Mouse (Mus musculus): ENCODE data around the gene Nemp1. TPM values are rescaled to one million over a fixed set of nuclear protein-coding genes. Genes with fewer than 3 reads are reported as not detected.
"Not testable (repeated sequence)": the region's sequence is repeated elsewhere in the genome, so short reads cannot be mapped to it uniquely, and the experiment has no call there.

The Nemp1 gene
- total RNA-seq, 1 experiment from 2014 or later: 20.8 TPM

DNA sequence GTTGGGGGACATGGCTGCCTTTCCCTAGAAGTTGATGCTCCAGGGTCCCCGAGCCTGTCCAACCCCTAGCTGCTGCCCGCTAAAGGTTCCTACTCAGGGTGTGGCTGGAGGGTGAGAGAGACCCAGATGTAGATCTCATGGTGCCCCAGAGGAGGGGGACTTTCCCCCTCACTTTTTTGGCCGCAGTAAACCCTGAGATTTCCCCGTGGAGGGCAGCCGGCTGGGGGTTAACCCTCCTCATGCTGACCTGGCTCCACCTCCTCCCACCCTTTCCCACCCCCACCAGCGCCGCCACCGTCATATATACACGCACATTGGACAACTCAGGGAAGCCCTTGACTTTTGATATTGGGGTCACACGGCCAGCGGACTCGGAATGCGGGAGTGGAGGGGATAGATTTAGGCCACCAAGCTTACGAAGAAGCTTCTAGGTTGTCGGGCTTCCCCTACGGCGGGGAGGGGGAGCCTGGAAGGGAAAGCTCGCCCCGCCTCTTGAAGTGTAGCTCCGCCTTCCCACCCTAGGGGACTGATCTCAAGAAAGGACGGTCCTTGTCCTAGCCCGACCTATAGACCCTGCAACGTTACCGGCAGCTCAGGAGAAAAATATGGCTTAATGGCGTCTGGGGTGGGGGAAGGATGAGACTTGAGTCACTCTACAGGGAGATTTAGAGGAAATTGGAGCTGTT is 23.0 kb upstream of the Nemp1 start:
- peak; percentile 63 for ATAC-seq (replicated peaks; ENCODE audit: low read depth, poor library complexity, severe bottlenecking)

DNA sequence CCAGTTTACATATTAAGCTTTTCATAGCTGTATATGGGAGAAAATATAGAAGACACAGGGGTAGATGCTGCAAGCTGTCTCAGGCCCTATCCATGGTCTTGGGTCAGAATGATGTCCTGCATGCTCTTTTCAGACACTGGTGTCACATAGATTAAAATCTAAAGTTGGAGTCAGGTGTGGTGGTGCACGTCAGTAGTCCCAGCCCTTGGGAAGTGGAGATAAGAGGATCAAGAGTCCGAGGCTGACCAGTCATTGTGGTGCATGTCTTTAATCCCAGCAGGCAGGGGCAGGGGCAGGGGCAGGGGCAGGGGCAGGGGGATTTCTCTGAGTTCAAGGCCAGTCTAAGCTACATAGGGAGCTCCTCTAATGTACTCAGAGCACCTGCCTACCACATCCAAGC is 20.9 kb upstream of the Nemp1 start:
- ATAC-seq (replicated peaks; ENCODE audit: low read depth, poor library complexity, severe bottlenecking): no peak

DNA sequence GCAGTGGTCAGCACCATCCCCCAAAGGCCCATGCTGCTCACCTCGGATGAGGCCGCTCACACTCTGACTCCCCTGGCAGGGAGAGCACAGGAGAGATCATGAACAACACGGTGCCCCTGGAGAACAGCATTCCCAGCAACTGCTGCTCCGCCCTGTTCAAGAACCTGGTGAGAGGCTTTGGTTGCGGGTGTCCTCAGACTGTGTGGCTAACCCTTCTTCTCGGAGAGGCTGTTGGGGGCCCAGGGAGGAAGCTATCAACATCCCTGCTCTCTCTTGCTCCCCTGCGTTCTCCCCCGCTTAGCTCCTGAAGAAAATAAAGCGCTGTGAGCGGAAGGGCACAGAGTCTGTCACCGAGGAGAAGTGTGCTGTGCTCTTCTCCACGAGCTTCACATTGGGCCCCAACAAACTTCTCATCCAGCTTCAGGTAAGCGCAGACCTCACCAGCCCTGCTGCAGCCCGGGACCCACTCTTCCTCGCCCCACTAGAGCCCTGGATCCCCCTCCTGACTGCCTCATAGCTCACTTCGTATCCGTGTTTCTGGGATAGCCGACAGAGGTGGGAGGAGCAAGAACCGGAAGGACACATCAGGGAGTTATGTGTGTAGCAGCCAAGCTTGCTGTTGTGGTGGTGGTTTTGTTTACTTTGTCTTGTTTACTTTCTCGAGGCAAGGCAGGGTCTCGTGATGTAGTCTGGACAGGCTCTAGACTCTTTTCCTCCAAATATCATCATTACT is 13.6 kb upstream of the Nemp1 start:
- ATAC-seq (replicated peaks; ENCODE audit: low read depth, poor library complexity, severe bottlenecking): no peak

DNA sequence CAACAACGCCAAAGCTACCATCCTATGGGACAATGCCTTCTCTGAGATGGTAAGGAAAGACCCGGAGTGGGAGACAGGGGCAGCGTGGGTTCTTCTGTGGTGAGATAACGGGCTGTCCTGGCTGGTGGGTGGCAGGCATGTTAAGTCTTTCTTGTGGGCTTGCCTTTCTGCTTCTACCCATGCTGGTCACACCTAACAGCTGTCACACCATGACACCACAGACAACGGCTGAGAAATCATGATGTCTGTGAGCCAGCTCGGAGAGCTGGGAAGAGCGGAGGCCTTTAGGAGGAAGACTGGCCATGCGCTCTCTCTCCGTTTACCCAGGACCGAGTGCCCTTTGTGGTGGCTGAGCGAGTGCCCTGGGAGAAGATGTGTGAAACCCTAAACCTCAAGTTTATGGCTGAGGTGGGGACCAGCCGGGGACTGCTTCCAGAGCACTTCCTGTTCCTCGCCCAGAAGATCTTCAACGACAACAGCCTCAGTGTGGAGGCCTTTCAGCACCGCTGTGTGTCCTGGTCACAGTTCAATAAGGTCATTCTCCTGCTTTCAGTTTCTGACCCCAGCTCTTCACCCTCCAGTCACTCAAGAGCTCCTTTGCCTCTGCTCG is 11.6 kb upstream of the Nemp1 start:
- ATAC-seq (replicated peaks; ENCODE audit: low read depth, poor library complexity, severe bottlenecking): peak; percentile 82

DNA sequence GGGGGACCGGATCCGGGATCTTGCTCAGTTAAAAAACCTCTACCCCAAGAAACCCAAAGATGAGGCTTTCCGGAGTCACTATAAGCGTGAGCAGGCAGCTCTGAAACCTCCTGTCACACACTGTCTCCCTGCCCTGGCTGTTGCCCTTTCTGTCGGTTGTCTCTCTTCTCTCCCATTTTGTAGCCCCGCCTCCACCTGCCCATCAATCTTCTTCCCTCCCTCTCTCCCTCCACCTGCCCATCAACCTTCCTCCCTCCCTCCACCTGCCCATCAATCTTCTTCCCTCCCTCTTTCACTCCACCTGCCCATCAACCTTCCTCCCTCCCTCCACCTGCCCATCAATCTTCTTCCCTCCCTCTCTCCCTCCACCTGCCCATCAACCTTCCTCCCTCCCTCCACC is 9.1 kb upstream of the Nemp1 start:
- not testable (repeated sequence) for ATAC-seq (replicated peaks; ENCODE audit: low read depth, poor library complexity, severe bottlenecking)

DNA sequence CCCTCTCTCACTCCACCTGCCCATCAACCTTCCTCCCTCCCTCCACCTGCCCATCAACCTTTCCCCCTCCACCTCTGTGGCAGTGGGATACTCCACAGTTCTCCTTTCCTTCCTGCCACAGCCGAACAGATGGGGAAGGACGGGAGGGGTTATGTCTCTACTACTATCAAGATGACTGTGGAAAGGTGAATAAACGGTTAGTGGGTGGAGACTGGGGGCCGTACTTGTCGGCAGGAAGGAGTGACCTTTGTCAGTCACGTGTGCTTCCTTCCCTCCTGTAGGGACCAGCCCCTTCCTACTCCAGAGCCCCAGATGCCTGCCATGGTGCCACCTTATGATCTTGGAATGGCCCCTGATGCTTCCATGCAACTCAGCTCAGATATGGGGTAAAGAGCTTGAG is 8.6 kb upstream of the Nemp1 start:
- no peak for ATAC-seq (replicated peaks; ENCODE audit: low read depth, poor library complexity, severe bottlenecking)

DNA sequence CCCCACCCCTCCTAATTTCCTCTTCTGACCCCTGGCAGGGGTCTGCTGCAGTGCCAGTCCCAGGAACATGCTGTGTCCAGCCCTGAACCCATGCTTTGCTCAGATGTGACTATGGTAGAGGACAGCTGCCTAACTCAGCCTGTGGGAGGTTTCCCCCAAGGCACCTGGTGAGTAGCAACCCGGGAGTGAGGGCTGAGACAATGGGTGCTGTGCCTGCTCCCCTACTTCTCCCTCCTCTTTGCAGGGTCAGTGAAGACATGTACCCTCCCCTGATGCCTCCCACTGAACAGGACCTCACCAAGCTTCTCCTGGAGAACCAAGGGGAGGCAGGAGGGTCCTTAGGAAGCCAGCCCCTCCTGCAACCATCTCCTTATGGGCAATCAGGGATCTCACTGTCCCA is 7.2 kb upstream of the Nemp1 start:
- ATAC-seq (replicated peaks; ENCODE audit: low read depth, poor library complexity, severe bottlenecking): no peak

DNA sequence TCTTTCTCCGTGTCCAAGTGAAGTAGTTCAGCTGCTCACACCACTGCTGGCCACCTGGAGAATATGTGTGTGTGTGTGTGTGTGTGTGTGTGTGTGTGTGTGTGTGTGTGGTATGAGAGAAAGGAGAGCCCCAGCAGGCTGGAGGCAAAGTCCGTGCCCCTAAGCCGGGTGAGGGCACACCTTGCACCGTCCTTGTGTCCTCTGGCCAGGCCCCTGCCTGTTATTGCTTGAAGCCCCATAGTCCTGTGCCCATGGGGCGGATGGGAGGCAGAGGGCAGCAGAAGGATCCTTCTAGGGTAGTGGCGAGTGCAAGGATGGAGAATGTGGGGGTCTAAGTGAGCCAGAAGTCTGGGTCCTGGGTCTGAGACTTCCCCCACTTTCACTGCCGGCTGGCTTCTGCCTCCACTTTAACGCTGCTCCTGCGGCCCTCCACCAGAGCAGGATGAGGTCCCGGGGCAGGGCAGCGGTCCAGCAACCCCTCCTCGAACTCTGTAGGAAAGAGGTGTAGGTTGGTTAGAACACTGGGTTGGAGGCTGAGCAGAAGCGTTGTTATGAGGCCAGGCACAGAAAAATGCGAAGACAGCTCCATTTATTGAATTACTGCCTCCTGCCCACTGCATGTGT is 5.3 kb upstream of the Nemp1 start:
- no peak for ATAC-seq (replicated peaks; ENCODE audit: low read depth, poor library complexity, severe bottlenecking)

DNA sequence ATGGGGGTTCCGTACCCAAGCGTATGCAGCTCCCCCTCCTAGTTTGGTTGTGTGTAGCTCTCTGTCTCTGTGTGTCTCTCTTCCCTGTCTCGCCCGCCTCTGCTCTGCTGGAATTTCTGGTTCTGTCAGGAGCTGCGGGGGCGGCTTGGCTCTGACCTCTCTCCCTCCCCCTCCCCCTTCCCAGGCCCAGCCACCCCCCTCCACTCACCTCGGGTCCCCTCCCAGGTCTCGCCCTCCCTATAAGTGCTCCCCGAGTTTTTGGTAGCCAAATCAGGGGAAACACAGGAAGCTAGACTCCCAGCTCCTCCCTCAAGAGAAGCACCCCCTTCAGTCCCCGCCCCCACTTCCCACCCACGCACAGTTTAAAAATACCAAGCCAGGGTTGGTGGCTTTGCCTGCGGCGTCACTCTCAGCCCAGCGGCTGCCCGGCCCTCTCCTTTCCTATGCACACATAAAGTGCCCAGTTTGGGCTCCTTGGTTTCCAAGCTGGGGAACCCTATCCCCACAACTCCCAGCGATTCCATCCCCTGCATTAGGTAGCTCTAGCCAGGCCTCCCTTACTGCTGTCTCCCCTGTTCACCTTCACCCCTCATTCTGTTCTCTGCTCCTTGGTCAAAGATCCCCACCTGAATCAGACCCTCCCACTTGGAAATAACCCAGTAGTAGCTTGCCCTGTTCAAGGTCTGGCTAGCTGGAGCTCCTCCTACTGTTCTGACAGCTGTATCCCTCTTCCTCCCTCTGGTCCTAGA is 4.6 kb upstream of the Nemp1 start:
- ATAC-seq (replicated peaks; ENCODE audit: low read depth, poor library complexity, severe bottlenecking): peak; percentile 36

DNA sequence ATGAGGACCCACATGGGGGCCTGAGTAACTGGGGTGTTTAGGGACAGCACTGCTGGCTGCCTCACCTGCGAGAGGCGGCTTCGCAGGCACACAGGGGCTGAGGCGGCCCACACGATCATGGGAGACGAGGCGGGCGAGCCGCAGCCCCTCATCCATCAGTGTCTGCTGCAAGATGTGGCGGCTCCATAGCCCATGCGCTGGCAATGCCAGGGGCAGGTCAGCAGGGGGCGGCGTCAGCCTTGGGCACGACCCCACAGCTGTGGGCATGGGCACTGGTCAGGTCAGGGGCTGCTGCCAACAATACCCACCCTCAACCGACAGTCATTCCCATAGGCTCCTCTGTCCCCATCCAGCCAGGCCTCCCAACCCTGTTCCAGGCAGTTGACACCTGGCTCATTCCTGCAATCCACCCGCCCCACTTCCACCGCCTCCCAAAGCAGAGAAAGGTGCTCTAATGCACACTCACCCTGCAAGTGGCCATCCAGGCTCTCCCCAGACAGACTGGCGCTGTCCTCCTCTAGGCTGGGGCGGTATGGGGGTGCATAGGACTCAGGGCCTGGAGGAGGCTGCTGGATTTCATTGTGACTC is 3.9 kb upstream of the Nemp1 start:
- ATAC-seq (replicated peaks; ENCODE audit: low read depth, poor library complexity, severe bottlenecking): no peak

DNA sequence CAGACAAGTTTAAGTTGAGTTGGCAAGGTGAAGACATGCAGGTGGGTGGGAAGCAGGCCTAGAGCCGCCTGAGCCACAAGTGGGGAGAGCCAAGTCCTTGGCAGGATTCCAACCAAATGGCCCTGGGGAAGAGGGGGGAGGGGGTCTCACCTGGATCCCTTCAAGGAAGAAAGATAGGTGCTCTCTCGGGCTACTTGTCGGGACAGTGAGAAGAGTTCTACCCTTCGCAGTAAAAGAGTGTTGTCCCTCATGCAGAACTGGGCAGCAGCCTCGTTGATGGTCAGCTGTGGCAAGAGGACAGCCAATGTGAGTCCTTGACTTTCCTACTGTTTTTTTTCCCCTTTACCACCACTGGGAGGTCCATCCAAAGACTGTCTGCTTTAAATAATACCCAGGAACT is 3.1 kb upstream of the Nemp1 start:
- ATAC-seq (replicated peaks; ENCODE audit: low read depth, poor library complexity, severe bottlenecking): no peak

DNA sequence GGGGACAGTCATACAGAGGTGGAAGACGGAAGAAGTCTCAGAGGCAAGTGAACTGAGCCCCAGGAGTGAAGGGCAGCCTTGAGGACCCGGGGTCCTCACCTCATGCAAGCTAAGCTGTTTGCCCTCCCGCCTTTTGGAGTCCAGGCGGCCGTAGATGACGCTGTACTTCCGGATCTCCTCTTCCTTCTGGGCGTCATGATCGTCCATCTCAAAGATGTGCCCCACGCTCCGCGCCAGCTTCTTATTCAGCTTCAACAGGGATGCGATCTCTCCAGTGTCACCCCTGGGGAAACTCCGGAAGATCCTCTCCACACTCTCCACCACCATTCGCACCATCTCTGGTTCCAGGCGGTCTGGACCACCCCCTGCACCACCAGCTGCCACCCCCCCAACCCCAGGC is 2.5 kb upstream of the Nemp1 start:
- ATAC-seq (replicated peaks; ENCODE audit: low read depth, poor library complexity, severe bottlenecking): no peak

DNA sequence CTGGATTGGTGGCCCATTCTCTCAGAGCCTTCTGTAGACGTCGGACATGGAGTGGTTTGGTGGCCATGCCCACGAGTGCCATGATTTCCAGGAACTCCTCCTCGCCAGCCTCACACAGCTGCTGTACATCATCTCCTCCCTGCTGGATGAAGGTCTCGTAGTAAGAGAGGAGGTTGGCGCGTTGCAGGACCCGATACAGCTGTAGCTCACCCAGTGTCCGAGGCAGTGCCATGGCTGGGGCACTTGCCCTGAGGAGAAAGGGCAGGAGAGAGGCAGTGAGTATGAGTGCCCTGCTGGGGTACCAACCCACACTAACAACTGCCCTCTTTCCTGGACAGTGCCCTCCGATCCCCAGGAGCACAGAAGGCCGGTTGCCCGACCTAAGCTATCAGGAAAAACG is 1.8 kb upstream of the Nemp1 start:
- no peak for ATAC-seq (replicated peaks; ENCODE audit: low read depth, poor library complexity, severe bottlenecking)

DNA sequence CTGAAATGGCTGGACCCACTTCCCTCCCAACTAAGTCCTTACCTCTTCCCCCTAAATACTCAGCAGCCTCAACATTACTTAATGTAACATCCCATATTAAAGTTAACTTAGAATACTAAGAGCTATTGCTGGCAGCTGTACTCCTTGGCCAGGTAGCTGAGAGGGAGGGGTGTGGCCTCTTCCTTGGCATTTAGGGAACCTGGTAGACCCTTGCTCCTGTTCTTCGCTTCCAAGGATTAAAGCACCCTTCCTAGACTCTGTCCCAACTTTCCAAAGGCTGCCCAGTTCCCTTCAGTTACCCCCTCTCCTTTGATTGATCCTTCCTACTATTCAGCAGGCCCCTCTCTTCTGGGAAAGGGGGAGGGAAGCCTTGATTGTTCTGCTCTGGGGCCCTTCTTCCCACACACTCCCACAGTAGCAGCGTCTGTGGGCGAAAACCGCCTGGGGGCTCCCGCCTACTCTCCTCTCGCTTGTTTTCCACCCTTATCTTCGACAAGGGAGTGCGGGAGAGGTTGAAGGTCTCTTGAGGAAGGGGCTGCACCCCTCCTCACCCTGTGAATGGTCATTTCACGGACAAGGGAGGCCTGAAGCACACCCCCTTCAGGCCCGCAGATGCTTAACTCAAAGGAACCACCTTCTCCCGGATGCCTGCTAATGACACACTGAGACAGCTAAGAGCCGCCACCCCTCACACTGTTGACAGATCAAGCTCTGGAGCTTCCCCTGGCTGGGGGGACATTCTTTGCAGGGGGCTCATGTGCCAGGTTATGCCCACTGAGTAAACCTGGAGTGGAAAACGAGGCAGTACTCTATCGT is 1.1 kb upstream of the Nemp1 start:
- ATAC-seq (replicated peaks; ENCODE audit: low read depth, poor library complexity, severe bottlenecking): no peak

DNA sequence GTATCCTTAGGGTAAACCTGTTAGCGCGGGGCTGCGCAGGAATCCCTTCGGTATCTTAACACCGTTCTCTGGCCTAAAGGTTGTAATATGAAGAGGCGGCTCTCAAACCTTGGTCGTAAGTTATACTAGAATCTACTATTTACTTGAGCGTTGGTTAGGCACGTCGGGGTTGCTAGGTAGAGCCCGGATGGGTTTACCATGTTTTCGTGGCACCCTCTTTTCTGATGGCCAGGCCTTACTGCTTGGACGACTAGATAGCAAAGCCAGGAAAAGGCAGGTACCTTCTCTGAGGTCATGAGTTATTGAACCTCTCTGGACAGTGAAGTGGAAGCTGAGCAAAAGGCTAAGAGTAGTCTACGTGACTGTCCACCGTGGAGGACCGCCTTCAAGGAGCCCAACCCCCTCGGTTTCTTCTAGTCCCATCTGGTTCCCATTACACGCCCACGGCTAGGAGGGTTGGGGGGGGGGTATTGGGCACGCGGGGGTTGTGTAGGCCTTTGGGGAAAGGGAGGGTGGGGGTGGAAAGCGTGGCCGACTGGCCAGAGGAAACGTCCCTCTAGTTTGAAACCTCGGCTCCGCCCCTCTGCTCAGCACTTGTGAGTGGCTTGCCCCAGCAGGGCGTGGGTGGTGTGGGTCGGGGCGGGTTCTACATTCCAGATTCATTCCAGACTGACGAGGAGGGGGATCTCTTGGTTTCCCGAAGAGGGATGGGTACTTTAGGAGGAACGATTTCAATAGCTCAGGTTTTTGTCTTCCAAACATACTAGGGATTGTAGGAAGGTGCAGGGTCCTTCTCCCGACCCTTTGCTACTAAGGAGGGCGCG is 780 bp downstream of the Nemp1 start:
- peak; percentile 30 for ATAC-seq (replicated peaks; ENCODE audit: low read depth, poor library complexity, severe bottlenecking)

DNA sequence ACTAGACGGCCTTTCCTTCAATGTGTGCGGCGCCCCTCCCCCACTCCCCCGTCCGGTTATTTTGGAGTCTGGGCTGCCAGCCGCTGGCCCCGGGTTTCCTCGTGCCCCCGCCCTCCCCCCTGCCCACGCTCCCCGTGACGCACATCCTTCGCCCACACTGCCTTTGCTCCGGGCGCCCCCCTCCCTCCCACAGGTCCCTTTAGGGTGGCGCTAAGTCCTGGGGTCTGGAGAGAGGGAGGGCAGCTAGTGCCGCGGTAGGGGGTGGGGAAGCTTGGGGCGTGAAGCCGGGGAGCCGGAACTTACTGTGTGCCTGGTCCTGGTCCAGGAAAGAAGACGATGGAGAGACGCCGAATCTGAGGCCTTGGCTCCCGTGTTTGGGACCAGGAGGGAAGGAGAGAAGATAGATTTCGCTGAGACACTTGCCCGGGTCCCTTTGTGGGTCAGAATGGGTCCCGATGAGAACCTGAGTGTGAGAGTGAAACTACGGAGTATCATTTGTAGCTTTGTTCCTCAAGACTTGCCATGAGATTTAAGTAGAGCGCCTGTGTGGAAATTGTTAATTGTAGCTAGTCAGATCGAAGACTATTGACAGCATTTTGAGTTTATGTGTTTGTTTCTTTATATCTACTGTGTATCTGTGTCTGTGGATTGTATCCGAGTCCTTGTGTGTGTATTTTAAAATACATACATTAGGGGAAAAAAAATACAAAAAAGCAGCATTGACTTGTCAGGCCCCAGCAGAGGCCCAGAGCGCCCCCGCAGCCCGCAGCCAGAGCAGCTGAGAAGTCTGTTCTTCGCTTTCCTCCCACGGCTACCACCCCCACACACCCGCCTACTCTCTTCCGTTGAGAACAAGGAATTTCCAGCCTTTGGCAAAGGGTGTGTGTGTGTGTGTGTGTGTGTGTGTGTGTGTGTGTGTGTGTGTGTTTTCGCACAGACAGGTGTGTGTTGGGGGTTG is 1.7 kb downstream of the Nemp1 start, which contains the start of gene Nab2:
Gene Nab2 (minus strand): TSS at position 476 of the 958 bp plus-strand sequence.
- ATAC-seq (replicated peaks; ENCODE audit: low read depth, poor library complexity, severe bottlenecking): peak; percentile 53

DNA sequence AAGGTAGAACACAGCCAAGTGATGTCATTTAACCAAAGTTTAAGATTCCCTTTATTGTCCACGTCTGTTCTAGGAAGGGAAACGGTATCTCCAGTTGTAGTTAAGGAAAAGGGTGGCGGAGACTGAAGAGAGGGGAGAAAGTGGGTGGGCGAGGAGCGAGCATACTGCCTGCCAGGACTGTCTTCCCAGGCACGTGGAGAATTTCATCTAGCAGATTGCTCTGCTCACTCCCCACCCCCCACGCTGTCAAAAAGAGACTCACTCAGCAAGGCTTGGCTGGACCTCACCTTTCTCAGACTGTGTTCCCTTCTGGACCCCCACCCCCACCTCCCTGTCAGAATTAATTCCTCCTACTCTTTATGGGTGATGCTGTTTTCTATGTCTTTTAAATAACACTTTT is 2.5 kb downstream of the Nemp1 start:
- no peak for ATAC-seq (replicated peaks; ENCODE audit: low read depth, poor library complexity, severe bottlenecking)

All from common myeloid progenitor, adult 5-6 weeks (primary cell).